Mouse (Mus musculus): Measurements from ENCODE around the gene Olfr172.

Olfr172 gene

GRCm38 (mm10) chr16:58763076-58763475 lies at the start of gene Olfr172:
TSS of gene Olfr172 (minus strand) at chr16:58763176.
- no peak for DNase-seq (ENCODE audit: low read depth, low spot score)

- DNase-seq (ENCODE audit: low read depth, low spot score), result no peak
Measured at GRCm38 (mm10) chr16:58800168-58800567, 37.2 kb upstream of the Olfr172 start, which contains the start of gene Olfr173. TSS of gene Olfr173 (minus strand) at chr16:58800268.

- DNase-seq (ENCODE audit: low read depth, low spot score), result no peak
Measured at GRCm38 (mm10) chr16:58756191-58756590, 6.8 kb downstream of the Olfr172 start.

GRCm38 (mm10) chr16:58751314-58751713 lies 11.7 kb downstream of the Olfr172 start:
- peak; percentile 14 for DNase-seq (ENCODE audit: low read depth, low spot score)

GRCm38 (mm10) chr16:58746715-58747114 lies 16.3 kb downstream of the Olfr172 start:
- no peak for DNase-seq (ENCODE audit: low read depth, low spot score)

- DNase-seq (ENCODE audit: low read depth, low spot score), result no peak
Measured at GRCm38 (mm10) chr16:58740751-58741150, 22.2 kb downstream of the Olfr172 start.

GRCm38 (mm10) chr16:58738800-58739199 lies 24.2 kb downstream of the Olfr172 start:
- peak; percentile 9 for DNase-seq (ENCODE audit: low read depth, low spot score)

GRCm38 (mm10) chr16:58738205-58738604 lies 24.8 kb downstream of the Olfr172 start:
- DNase-seq (ENCODE audit: low read depth, low spot score), result peak; percentile 18

GRCm38 (mm10) chr16:58728176-58728671 lies 34.8 kb downstream of the Olfr172 start:
- peak; percentile 33 for DNase-seq (ENCODE audit: low read depth, low spot score)

GRCm38 (mm10) chr16:58727477-58728131 lies 35.4 kb downstream of the Olfr172 start, which contains the start of gene Cldnd1:
TSS of gene Cldnd1 (plus strand) at chr16:58727910.
- peak; percentile 98 for DNase-seq (ENCODE audit: low read depth, low spot score)

- no peak for DNase-seq (ENCODE audit: low read depth, low spot score)
Measured at GRCm38 (mm10) chr16:58726680-58727476, 36.1 kb downstream of the Olfr172 start.

- DNase-seq (ENCODE audit: low read depth, low spot score), result no peak
Measured at GRCm38 (mm10) chr16:58722292-58722691, 40.7 kb downstream of the Olfr172 start.

GRCm38 (mm10) chr16:58718666-58719120 lies 44.3 kb downstream of the Olfr172 start, which contains the start of gene Gpr15:
TSS of gene Gpr15 (minus strand) at chr16:58719070.
- DNase-seq (ENCODE audit: low read depth, low spot score), result no peak

- no peak for DNase-seq (ENCODE audit: low read depth, low spot score)
Measured at GRCm38 (mm10) chr16:58715018-58715417, 48.0 kb downstream of the Olfr172 start.

GRCm38 (mm10) chr16:58713128-58713527 lies 49.8 kb downstream of the Olfr172 start:
- no peak for DNase-seq (ENCODE audit: low read depth, low spot score)

- no peak for DNase-seq (ENCODE audit: low read depth, low spot score)
Measured at GRCm38 (mm10) chr16:58712221-58712620, 50.8 kb downstream of the Olfr172 start.
